Mouse (Mus musculus): ENCODE results near the gene Nfe2l2. TPM values are rescaled to one million over a fixed set of nuclear protein-coding genes. Genes with fewer than 3 reads are reported as not detected.
"Not testable (repeated sequence)": the region's sequence is repeated elsewhere in the genome, so short reads cannot be mapped to it uniquely, and the experiment has no call there.

Nfe2l2 gene
- polyA plus RNA-seq, 1 experiment: 20.0 TPM

GRCm38 (mm10) chr2:75695676-75696350 is 8.6 kb downstream of the Nfe2l2 start:
- H3K27ac ChIP-seq (ENCODE audit: insufficient read depth, low read length): no peak overlapping the region
- no peak for DNase-seq (ENCODE audit: low read depth in 1 of 2, low spot score in 2 of 2)
- H3K4me3 ChIP-seq (ENCODE audit: extremely low read depth, insufficient read depth, insufficient read length): no peak overlapping the region
- 66% methylated on average over 9 of the region's 9 CpGs for WGBS
- peaks cover 14% of the 10 kb centered on the region; the same call in 1 of the 2 replicates for H3K4me1 ChIP-seq (ENCODE audit: control insufficient read depth, insufficient read depth, insufficient read length)
- TF ChIP-seq POLR2A (IDR thresholded peaks at IDR 0.05; ENCODE audit: low read depth, low read length) (no peak), CTCF (IDR thresholded peaks at IDR 0.05; ENCODE audit: extremely low read depth, insufficient read depth, insufficient read length, insufficient replicate concordance) (no peak)
- no peaks in the 10 kb centered on the region for H3K36me3 ChIP-seq (ENCODE audit: control insufficient read depth, insufficient read depth, low read length)
- H3K27me3 ChIP-seq (ENCODE audit: control insufficient read depth, insufficient read depth, low read length): no peaks in the 10 kb centered on the region

GRCm38 (mm10) chr2:75694926-75695325 is 9.5 kb downstream of the Nfe2l2 start:
- 96% methylated on average over 3 of the region's 3 CpGs for WGBS
- not testable (repeated sequence) for H3K36me3 ChIP-seq (ENCODE audit: control insufficient read depth, insufficient read depth, low read length); H3K4me3 ChIP-seq (ENCODE audit: extremely low read depth, insufficient read depth, insufficient read length); H3K27ac ChIP-seq (ENCODE audit: insufficient read depth, low read length); DNase-seq (ENCODE audit: low read depth in 1 of 2, low spot score in 2 of 2); H3K27me3 ChIP-seq (ENCODE audit: control insufficient read depth, insufficient read depth, low read length)
- peaks cover 14% of the 10 kb centered on the region; the same call in 1 of the 2 replicates for H3K4me1 ChIP-seq (ENCODE audit: control insufficient read depth, insufficient read depth, insufficient read length)

GRCm38 (mm10) chr2:75692369-75692768 is 12.1 kb downstream of the Nfe2l2 start:
- 91% methylated on average over 6 of the region's 6 CpGs for WGBS
- no peaks in the 10 kb centered on the region for H3K27me3 ChIP-seq (ENCODE audit: control insufficient read depth, insufficient read depth, low read length)
- H3K27ac ChIP-seq (ENCODE audit: insufficient read depth, low read length): no peak overlapping the region
- DNase-seq (ENCODE audit: low read depth in 1 of 2, low spot score in 2 of 2): no peak
- peaks cover 19% of the 10 kb centered on the region; the same call in 1 of the 2 replicates for H3K4me1 ChIP-seq (ENCODE audit: control insufficient read depth, insufficient read depth, insufficient read length)
- TF ChIP-seq POLR2A (IDR thresholded peaks at IDR 0.05; ENCODE audit: low read depth, low read length) (no peak), CTCF (IDR thresholded peaks at IDR 0.05; ENCODE audit: extremely low read depth, insufficient read depth, insufficient read length, insufficient replicate concordance) (no peak)
- H3K36me3 ChIP-seq (ENCODE audit: control insufficient read depth, insufficient read depth, low read length): no peaks in the 10 kb centered on the region
- no peak overlapping the region for H3K4me3 ChIP-seq (ENCODE audit: extremely low read depth, insufficient read depth, insufficient read length)

GRCm38 (mm10) chr2:75691316-75691715 is 13.1 kb downstream of the Nfe2l2 start:
- Histone ChIP-seq H3K27ac (ENCODE audit: insufficient read depth, low read length) (no peak overlapping the region), H3K36me3 (ENCODE audit: control insufficient read depth, insufficient read depth, low read length) (no peaks in the 10 kb centered on the region), H3K4me1 (ENCODE audit: control insufficient read depth, insufficient read depth, insufficient read length) (peaks cover 21% of the 10 kb centered on the region; the same call in 1 of the 2 replicates), H3K27me3 (ENCODE audit: control insufficient read depth, insufficient read depth, low read length) (no peaks in the 10 kb centered on the region), H3K4me3 (ENCODE audit: extremely low read depth, insufficient read depth, insufficient read length) (no peak overlapping the region)
- TF ChIP-seq CTCF (IDR thresholded peaks at IDR 0.05; ENCODE audit: extremely low read depth, insufficient read depth, insufficient read length, insufficient replicate concordance) (no peak), POLR2A (IDR thresholded peaks at IDR 0.05; ENCODE audit: low read depth, low read length) (no peak)
- 88% methylated on average over 8 of the region's 8 CpGs for WGBS
- DNase-seq (ENCODE audit: low read depth in 1 of 2, low spot score in 2 of 2): no peak

- Histone ChIP-seq H3K27me3 (ENCODE audit: control insufficient read depth, insufficient read depth, low read length) (no peaks in the 10 kb centered on the region), H3K36me3 (ENCODE audit: control insufficient read depth, insufficient read depth, low read length) (no peaks in the 10 kb centered on the region), H3K4me3 (ENCODE audit: extremely low read depth, insufficient read depth, insufficient read length) (no peak overlapping the region), H3K4me1 (ENCODE audit: control insufficient read depth, insufficient read depth, insufficient read length) (peaks cover 22% of the 10 kb centered on the region; the same call in 1 of the 2 replicates), H3K27ac (ENCODE audit: insufficient read depth, low read length) (no peak overlapping the region)
- 90% methylated on average over 4 of the region's 4 CpGs for WGBS
- no peak for DNase-seq (ENCODE audit: low read depth in 1 of 2, low spot score in 2 of 2)
- TF ChIP-seq POLR2A (IDR thresholded peaks at IDR 0.05; ENCODE audit: low read depth, low read length) (no peak), CTCF (IDR thresholded peaks at IDR 0.05; ENCODE audit: extremely low read depth, insufficient read depth, insufficient read length, insufficient replicate concordance) (no peak)
Observed at GRCm38 (mm10) chr2:75690656-75691055, 13.8 kb downstream of the Nfe2l2 start.

- peak overlapping the region; percentile 9 for H3K27ac ChIP-seq (ENCODE audit: insufficient read depth, low read length)
- DNase-seq (ENCODE audit: low read depth in 1 of 2, low spot score in 2 of 2): no peak
- TF ChIP-seq CTCF (IDR thresholded peaks at IDR 0.05; ENCODE audit: extremely low read depth, insufficient read depth, insufficient read length, insufficient replicate concordance) (no peak), POLR2A (IDR thresholded peaks at IDR 0.05; ENCODE audit: low read depth, low read length) (no peak)
- WGBS: 57% methylated on average over 10 of the region's 10 CpGs
- peaks cover 25% of the 10 kb centered on the region; the same call in 1 of the 2 replicates for H3K4me1 ChIP-seq (ENCODE audit: control insufficient read depth, insufficient read depth, insufficient read length)
- H3K27me3 ChIP-seq (ENCODE audit: control insufficient read depth, insufficient read depth, low read length): no peaks in the 10 kb centered on the region
- H3K36me3 ChIP-seq (ENCODE audit: control insufficient read depth, insufficient read depth, low read length): no peaks in the 10 kb centered on the region
- no peak overlapping the region for H3K4me3 ChIP-seq (ENCODE audit: extremely low read depth, insufficient read depth, insufficient read length)
Observed at GRCm38 (mm10) chr2:75689482-75690158, 14.8 kb downstream of the Nfe2l2 start.

- no peak overlapping the region for H3K27ac ChIP-seq (ENCODE audit: insufficient read depth, low read length)
- H3K4me3 ChIP-seq (ENCODE audit: extremely low read depth, insufficient read depth, insufficient read length): no peak overlapping the region
- WGBS: 93% methylated on average over 1 of the region's 1 CpGs
- no peak for DNase-seq (ENCODE audit: low read depth in 1 of 2, low spot score in 2 of 2)
- no peaks in the 10 kb centered on the region for H3K36me3 ChIP-seq (ENCODE audit: control insufficient read depth, insufficient read depth, low read length)
- TF ChIP-seq POLR2A (IDR thresholded peaks at IDR 0.05; ENCODE audit: low read depth, low read length) (no peak), CTCF (IDR thresholded peaks at IDR 0.05; ENCODE audit: extremely low read depth, insufficient read depth, insufficient read length, insufficient replicate concordance) (no peak)
- H3K4me1 ChIP-seq (ENCODE audit: control insufficient read depth, insufficient read depth, insufficient read length): peaks cover 28% of the 10 kb centered on the region; the same call in 1 of the 2 replicates
- no peaks in the 10 kb centered on the region for H3K27me3 ChIP-seq (ENCODE audit: control insufficient read depth, insufficient read depth, low read length)
Observed at GRCm38 (mm10) chr2:75688901-75689300, 15.5 kb downstream of the Nfe2l2 start.
